Mouse (Mus musculus) c-Kit-positive CD71-positive TER-119-positive erythroid progenitor cells, embryonic 14.5 days (primary cell): ENCODE measurements around the gene Arf1.
A peak's percentile ranks its signal among the peaks of the same experiment; 100 is the strongest.
"Not testable (repeated sequence)": the region's sequence is repeated elsewhere in the genome, so short reads cannot be mapped to it uniquely, and the experiment has no call there.

Experiments used
- DNase-seq: peaks from one replicate; pipeline ENCODE4 v3.0.0-alpha.2; 2013; ENCODE audit warnings: low spot score

Arf1 gene

DNA sequence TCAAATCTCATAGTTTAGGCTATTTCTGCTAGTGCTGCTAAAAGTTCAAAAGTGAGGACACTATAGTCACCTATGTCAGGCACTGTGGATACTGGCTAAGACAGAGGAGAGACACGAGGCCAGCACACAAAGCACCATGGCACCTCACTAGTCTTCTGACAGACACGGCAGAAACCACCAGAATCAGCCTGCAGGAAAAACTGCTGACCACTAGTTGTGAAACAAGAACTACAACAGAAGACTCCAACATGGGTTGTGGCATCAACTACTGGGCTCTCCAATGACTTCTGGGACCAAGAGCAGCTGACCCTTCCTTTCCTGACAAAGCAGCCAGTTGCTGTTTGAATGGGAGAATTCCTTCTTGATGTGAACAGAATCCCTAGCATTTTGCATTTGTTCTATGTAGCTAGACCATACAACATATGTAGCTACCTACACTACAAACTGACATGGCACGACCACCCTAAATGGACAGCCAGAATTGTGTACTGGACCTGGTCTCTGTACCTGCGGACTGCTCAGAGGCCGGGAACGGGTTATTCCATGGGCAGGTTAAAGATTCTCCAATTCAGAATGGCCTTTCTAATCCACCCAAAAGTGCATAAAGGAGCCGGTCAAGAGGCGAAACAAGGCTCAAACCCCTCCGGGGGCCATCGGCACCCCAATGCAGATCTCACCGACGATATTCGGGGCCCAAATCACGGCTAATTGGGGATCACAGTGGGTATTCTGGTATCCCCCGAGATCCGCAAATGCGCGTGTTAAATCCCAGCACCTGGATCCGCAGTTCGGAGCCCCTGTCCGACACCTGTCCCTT, 1.1 kb downstream of the Arf1 start:
- no peak for DNase-seq

DNA sequence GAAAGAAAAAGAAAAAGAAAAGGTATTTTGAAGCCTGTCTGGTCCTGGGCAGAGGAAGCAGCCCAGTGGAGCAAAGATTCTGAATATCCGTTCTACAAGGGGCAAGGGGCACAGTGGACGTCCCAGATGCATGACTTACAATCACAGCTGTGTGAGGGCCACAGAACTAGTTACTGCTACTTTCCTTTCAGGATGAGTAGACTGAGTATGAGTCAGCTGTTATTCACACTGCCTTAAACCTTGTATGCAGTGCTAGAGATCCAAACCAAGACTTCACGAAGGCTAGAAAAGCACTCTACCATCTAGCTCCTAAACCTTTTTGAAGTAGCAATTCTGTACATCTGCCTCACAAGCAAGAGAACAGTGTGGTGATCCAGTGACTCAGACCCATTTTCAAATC, 1.8 kb downstream of the Arf1 start:
- DNase-seq = no peak

- DNase-seq = no peak
Observed at GRCm38 (mm10) chr11:59225167-59225566, 2.9 kb downstream of the Arf1 start.

- no peak for DNase-seq
Observed at GRCm38 (mm10) chr11:59224470-59224869, 3.6 kb downstream of the Arf1 start.

DNA sequence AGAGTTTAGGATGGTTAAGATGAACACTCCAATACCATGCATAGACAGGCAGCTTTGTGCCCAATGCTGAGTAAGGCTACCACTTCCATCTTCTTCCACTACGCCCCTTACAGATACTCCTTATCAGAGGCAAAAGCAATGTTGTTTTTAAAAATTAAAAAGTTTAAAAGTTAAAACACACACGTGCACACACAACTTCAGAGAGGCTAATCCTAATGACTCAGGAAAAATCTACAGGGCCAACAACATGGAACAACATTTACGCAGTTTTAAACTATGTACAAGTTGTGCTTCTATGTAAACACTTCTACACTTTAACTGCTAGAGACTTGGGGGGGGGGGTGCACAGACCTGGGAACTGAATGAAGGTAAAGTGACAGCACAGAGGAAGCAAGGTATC, 4.0 kb downstream of the Arf1 start:
- DNase-seq = no peak

DNA sequence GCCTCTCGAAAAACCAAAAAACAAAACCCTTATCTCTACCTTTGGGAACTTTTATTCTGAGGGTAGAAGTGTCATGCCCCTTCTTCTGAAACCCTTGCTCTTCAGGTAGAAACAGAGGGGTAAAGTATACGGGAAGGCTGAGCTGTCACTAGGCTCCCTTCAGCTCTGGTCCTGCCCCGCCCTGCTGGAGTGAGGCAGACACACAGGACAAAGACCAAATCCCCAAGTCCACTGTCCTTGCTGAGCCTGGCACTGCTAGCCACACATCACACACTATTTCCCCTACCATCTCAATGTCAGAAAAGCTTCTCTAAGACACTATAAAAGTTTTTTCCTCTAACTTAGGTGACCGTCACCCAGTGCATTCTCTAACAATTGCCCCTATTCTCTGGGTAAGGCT, 5.8 kb downstream of the Arf1 start:
- DNase-seq = no peak

DNA sequence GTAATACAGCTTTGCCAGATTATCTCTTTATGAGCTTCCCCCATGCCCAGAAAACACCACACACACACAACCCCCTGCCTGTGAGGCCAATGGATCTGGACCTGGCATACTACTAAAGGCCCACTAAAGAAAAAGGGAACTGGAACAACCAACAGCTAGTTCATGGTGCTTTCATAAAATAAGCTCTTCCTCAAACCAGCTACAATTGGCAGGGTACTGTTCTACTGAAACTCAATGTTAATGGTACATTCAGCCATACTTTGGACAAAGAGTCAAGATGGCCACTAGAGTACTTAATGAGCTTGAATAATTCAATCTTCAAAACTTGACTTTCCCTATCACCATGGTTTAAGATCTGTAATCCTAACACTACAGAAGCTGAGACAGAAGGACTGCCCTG, 6.5 kb downstream of the Arf1 start:
- DNase-seq = no peak

- DNase-seq = peak; percentile 56
Observed at GRCm38 (mm10) chr11:59219064-59219463, 9.0 kb downstream of the Arf1 start.

GRCm38 (mm10) chr11:59218389-59218998, 9.6 kb downstream of the Arf1 start:
- DNase-seq = no peak

- no peak for DNase-seq
Observed at GRCm38 (mm10) chr11:59216955-59217354, 11.1 kb downstream of the Arf1 start.

- no peak for DNase-seq
Observed at GRCm38 (mm10) chr11:59212892-59213494, 15.1 kb downstream of the Arf1 start.

DNA sequence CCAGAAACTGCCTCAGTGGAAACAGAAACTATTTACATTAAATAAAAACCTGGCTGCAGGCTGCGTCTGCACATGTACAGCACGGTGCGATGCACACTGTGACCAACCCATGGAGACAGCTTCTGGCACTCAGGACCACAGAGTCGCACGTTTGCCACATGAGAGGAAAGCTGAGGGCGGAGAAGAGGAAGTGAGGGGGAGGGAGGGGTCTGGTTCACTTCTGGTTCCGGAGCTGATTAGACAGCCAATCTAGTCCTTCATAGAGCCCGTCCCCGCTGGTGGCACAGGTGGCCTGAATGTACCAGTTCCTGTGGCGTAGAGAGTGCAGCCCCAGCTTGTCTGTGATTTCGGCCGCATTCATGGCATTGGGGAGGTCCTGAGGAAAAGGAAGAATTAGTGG, 15.8 kb downstream of the Arf1 start:
- DNase-seq = not testable (repeated sequence)

GRCm38 (mm10) chr11:59211561-59211960, 16.5 kb downstream of the Arf1 start:
- not testable (repeated sequence) for DNase-seq

DNA sequence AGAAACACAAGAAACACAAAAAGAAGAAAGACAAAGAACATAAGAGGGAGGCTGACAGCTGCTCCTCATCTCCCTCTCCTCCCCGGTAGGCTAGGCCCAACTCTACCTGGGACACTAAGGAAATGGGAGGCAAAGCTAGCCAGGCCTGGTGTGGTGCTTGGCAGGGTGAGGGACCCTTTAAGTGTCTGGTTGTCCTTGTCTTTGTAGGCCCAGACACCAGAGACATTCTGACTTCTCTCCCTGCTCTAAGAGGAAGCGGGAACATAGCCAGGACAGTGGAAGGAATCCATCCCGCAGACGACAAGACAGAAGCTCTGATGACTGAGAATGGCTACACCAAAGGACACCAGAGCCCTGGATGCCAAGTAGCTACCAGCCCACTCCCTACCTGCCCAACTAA, 18.1 kb downstream of the Arf1 start:
- no peak for DNase-seq

DNA sequence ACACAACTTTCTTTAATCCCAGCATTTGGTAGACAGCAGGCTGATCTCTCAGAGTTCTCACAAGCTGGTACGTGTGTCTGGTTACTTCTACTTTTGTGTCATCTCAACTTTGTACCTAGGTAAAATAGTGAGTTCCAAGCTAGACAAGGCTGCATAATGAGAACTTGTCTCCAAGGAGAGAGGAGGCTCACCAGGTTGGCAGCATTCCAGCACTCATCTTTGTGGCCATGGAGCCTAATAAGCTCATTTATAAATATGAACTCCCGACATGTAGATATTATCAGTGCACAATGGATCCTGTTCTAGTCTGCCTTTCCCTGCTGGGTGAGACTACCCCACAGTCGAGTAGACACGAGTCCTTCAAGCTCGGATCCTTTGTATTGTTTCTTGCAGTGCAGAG, 18.5 kb downstream of the Arf1 start:
- no peak for DNase-seq

DNA sequence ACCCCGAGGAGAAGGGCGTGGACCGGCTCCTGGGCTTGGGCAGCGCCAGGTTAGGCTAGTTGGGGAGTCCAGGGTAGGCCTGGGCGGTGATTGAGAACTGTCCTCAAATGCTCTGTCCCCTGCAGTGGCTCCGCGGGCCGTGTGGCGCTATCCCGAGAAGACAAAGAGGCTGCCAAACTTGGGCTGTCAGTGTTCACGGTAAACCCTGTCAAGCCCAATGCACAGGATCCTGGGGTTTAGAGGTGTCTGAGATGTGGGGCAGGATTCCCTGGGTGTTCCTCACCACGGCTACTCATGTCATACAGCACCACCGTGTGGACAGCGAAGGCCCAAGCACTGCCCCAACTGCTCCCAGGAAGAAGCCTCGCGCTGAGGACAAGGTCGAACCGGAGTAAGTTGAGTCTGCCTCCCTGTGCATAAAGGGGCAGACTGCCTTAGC, 19.0 kb downstream of the Arf1 start:
- peak; percentile 79 for DNase-seq

- DNase-seq = peak; percentile 91
Observed at GRCm38 (mm10) chr11:59208153-59208831, 19.8 kb downstream of the Arf1 start, which contains the start of gene 2310033P09Rik. Gene 2310033P09Rik (plus strand): TSS chr11:59208321.

- DNase-seq = peak; percentile 90
Observed at GRCm38 (mm10) chr11:59202081-59202995, 25.7 kb downstream of the Arf1 start, which contains the start of gene Mrpl55. Gene Mrpl55 (plus strand): TSS chr11:59202486.

DNA sequence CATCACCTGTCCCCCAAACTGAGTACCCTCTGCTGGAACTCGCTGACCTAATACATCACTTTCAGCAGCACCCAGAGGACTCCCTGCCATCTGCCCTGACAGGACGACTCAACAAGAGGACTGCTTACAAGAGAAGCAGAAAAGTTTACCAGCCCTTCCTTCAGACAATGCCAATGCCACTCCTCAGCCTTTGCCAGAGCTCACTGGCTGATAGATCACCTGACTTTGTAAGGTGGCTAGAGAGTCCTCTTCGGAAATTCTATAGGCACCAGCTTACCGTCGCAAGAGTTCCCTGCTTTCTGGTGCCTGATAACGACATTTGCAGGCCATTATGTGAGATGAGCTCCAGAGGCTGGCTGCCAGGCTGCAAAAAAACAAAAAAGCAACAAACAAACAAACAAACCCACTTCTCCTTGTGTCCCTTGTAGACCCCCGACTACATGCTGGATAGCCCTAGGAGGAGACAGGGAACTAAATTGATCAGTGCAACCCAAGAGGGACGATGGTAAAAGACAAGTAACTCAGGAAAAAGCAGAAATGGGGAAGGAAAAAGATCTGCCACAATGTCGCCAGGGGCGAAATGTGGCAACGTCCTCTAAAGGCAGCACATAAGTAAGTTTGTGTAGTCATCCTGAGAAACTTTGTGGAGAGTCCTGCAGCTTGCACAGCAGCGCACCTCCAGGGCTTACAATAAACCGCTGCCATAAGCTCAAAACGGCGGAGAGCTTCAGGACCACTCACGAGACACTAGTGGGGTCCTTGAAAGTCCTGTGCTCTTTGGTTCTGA, 26.7 kb downstream of the Arf1 start:
- DNase-seq = peak; percentile 37

DNA sequence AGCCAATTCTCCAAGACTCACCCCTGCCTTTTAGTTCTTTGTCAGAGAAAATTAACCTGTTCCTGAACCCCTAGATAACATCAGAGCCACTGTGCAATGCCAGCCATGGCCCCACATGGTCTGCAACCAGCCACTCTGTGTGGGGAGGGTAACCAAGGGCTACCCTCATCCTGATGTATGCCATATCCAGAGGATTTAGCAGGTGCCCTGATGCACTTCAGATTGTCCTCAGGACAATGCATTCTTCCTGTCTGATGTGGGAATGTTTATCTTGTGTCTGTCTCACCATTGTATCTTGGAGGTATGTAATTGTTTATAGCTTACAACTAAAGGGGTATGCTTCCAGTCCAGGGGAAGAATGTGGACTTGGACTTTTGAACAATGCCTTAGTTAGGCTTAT, 31.8 kb downstream of the Arf1 start:
- DNase-seq = no peak

DNA sequence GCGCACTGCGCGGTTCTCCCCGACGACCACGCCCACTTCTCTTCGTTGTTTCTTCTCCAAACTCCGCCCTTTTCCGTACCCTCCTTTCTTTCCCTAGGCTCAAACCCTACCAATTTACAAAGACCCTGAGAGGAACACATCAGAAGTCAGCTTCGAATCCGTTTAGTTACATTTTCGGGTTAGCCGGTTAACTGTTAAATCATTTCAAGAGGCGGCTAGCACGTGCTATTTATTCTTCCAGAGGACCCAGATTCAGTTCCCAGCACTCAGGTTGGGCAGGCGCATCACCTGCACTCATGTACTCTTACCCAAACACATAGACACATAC, 36.0 kb downstream of the Arf1 start, which contains the start of gene Guk1:
TSS of gene Guk1 (minus strand) at position 154 of the 328 bp plus-strand sequence.
- no peak for DNase-seq
